Mouse (Mus musculus): ENCODE measurements around the gene Mpst. TPM values are rescaled to one million over a fixed set of nuclear protein-coding genes. Genes with fewer than 3 reads are reported as not detected.

The Mpst gene
- polyA plus RNA-seq, 1 experiment from 2014 or later = 3.2 TPM

DNA sequence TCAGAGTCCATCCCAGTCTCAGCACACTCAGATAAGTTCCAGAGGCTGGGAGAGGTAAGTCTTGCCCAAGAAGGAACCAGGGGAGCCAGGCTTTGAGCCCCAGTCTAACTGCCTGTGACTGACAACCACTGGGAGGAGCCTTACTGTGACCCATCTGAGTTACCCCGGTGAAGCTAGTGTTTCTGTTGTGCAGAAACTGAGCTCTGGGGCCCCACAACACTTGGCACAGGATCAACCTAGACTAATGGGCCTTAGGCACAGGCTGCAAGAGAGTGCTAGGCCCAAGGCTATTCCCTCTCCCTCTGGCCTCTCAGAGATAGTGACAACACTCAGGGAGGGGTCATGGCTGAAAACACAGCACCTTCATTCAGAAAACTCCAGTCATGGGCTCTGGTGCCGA is 45.0 kb downstream of the Mpst start:
- Histone ChIP-seq H3K4me2 (replicated peaks) (no peak overlapping the region), H3K27ac (no peak overlapping the region), H3K9me3 (ENCODE audit: control insufficient read depth, low read length) (no peaks in the 10 kb centered on the region), H3K4me1 (replicated peaks; ENCODE audit: control insufficient read depth, insufficient read depth, low read length) (0 out of 2 replicates have a peak, but pooled peaks cover 6% of the 10 kb centered on the region), H3K9ac (no peak overlapping the region), H3K4me3 (replicated peaks; ENCODE audit: low read length) (no peak overlapping the region), H3K36me3 (replicated peaks; ENCODE audit: control insufficient read depth, insufficient read depth) (no peaks in the 10 kb centered on the region), H3K27me3 (ENCODE audit: control insufficient read depth, insufficient read depth, low read length) (no peaks in the 10 kb centered on the region)
- ATAC-seq (ENCODE audit: low FRiP score) (no peak), DNase-seq (ENCODE audit: low spot score) (no peak)
- WGBS = 73% methylated on average over 2 of the region's 2 CpGs

DNA sequence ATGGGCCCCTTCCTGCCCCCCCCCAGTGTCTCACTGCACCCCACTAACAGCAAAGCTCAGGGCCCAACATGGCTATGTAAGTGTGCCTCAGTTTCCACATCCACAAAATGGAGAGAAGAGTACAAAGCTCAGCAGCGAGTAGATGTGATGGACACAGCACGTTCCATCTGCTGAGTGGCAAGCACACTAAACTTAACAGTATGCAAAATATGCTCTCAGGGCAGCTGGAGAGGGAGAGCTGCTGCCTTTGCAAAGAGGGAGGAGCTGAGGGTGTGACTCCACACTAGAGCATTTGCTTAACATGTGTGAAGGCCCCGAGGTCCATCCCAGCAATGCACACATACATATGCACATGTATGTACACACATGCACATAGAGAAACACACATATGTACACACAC is 46.7 kb downstream of the Mpst start:
- 87% methylated on average over 3 of the region's 3 CpGs for WGBS
- H3K36me3 ChIP-seq (replicated peaks; ENCODE audit: control insufficient read depth, insufficient read depth) = no peaks in the 10 kb centered on the region
- no peaks in the 10 kb centered on the region for H3K27me3 ChIP-seq (ENCODE audit: control insufficient read depth, insufficient read depth, low read length)
- no peaks in the 10 kb centered on the region for H3K9me3 ChIP-seq (ENCODE audit: control insufficient read depth, low read length)
- no peak overlapping the region for H3K27ac ChIP-seq
- no peak for DNase-seq (ENCODE audit: low spot score)
- H3K4me3 ChIP-seq (replicated peaks; ENCODE audit: low read length) = no peak overlapping the region
- no peak for ATAC-seq (ENCODE audit: low FRiP score)
- no peak overlapping the region for H3K9ac ChIP-seq
- 0 out of 2 replicates have a peak, but pooled peaks cover 5% of the 10 kb centered on the region for H3K4me1 ChIP-seq (replicated peaks; ENCODE audit: control insufficient read depth, insufficient read depth, low read length)
- no peak overlapping the region for H3K4me2 ChIP-seq (replicated peaks)

DNA sequence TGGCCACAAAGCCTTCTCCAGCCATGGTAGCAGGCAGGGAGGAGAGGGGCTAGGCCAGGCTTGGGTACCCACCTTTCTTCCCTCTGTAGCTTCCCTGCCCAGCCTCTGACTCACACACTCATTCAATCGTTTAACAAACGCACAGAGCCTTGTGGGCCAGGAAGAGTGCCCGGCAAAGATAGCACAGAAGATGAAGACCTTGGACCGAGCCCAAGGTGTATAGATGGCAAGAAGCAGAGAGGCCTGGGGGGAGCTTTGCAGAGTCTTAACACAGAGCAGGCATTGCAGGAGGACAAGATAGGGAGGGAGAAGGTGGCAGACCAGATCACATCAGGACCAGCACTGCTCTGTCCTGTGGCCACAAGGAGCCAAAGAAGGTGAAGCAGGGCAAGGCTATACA is 49.0 kb downstream of the Mpst start:
- no peak overlapping the region for H3K4me2 ChIP-seq (replicated peaks)
- no peaks in the 10 kb centered on the region for H3K36me3 ChIP-seq (replicated peaks; ENCODE audit: control insufficient read depth, insufficient read depth)
- DNase-seq (ENCODE audit: low spot score) (no peak), ATAC-seq (ENCODE audit: low FRiP score) (no peak)
- H3K27me3 ChIP-seq (ENCODE audit: control insufficient read depth, insufficient read depth, low read length) = no peaks in the 10 kb centered on the region
- no peaks in the 10 kb centered on the region for H3K4me1 ChIP-seq (replicated peaks; ENCODE audit: control insufficient read depth, insufficient read depth, low read length)
- H3K9me3 ChIP-seq (ENCODE audit: control insufficient read depth, low read length) = no peaks in the 10 kb centered on the region
- H3K4me3 ChIP-seq (replicated peaks; ENCODE audit: low read length) = no peak overlapping the region
- no peak overlapping the region for H3K27ac ChIP-seq
- no peak overlapping the region for H3K9ac ChIP-seq
- WGBS = 77% methylated on average over 4 of the region's 4 CpGs

DNA sequence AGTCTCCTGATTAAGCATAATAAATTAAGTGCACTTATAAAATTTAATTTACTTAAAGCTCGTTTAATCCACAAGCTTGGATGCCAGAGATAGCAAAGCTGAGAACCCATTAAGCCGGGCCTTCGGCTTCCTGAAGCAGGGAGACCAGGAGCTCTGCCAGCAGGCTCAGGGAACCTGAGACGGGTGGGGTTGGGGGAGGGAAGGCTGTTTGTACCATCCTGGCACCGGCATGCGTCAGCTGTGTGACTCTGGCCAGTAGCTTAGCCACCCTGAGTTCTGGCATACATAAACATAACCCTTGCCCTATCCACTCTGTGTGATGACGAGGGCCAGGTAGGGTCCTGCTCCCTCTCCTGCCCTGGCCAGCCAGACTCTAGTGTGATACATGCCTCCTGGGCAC is 49.8 kb downstream of the Mpst start:
- DNase-seq (ENCODE audit: low spot score) = no peak
- no peaks in the 10 kb centered on the region for H3K4me1 ChIP-seq (replicated peaks; ENCODE audit: control insufficient read depth, insufficient read depth, low read length)
- 55% methylated on average over 7 of the region's 7 CpGs for WGBS
- H3K27me3 ChIP-seq (ENCODE audit: control insufficient read depth, insufficient read depth, low read length) = no peaks in the 10 kb centered on the region
- H3K9me3 ChIP-seq (ENCODE audit: control insufficient read depth, low read length) = no peaks in the 10 kb centered on the region
- H3K4me2 ChIP-seq (replicated peaks) = no peak overlapping the region
- ATAC-seq (ENCODE audit: low FRiP score) = no peak
- no peak overlapping the region for H3K9ac ChIP-seq
- H3K36me3 ChIP-seq (replicated peaks; ENCODE audit: control insufficient read depth, insufficient read depth) = no peaks in the 10 kb centered on the region
- H3K27ac ChIP-seq = no peak overlapping the region
- H3K4me3 ChIP-seq (replicated peaks; ENCODE audit: low read length) = no peak overlapping the region

DNA sequence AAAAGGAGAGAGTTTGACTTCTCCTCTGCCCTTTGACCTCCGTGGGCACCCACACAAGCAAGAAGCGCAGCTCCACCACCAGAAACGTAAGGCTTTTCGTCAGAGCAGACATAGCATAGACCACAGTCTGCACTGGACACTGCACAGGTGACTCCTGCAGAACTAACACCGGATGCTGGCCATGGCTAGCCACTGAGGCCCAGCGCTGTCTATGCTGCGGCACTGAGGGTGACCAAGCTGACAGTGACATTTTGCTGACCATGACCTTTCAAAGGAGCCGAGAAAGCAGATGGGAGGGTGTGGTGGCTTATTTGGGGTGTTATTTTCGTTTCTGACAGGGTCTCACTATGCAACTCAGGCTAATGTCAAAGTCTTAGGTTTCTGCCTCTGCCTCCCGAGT is 51.0 kb downstream of the Mpst start:
- H3K36me3 ChIP-seq (replicated peaks; ENCODE audit: control insufficient read depth, insufficient read depth) = no peaks in the 10 kb centered on the region
- WGBS = 85% methylated on average over 10 of the region's 10 CpGs
- no peak overlapping the region for H3K27ac ChIP-seq
- no peaks in the 10 kb centered on the region for H3K27me3 ChIP-seq (ENCODE audit: control insufficient read depth, insufficient read depth, low read length)
- DNase-seq (ENCODE audit: low spot score) = no peak
- H3K4me1 ChIP-seq (replicated peaks; ENCODE audit: control insufficient read depth, insufficient read depth, low read length) = no peaks in the 10 kb centered on the region
- ATAC-seq (ENCODE audit: low FRiP score) = no peak
- H3K4me2 ChIP-seq (replicated peaks) = no peak overlapping the region
- H3K4me3 ChIP-seq (replicated peaks; ENCODE audit: low read length) = no peak overlapping the region
- no peak overlapping the region for H3K9ac ChIP-seq
- no peaks in the 10 kb centered on the region for H3K9me3 ChIP-seq (ENCODE audit: control insufficient read depth, low read length)

DNA sequence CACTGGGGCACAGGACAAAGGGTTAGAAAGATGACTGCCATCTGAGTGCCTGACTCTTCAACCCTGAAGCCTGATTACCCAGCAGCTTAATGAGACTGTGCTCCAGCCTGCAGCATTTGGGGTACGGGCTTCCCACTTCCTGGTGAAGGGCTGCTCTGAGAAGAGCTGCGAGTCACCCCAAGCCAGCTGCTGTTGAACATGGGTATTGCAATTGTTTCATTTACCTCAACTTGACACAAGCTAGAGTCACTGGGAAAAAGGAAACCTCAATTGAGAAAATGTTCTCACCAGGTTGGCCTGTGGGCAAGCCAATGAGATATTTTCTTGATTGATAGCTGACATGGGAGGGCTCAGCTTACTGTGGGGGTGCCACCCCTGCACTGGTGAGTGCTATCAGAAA is 56.8 kb downstream of the Mpst start:
- ATAC-seq (ENCODE audit: low FRiP score) = no peak
- H3K4me1 ChIP-seq (replicated peaks; ENCODE audit: control insufficient read depth, insufficient read depth, low read length) = no peaks in the 10 kb centered on the region
- no peak overlapping the region for H3K4me2 ChIP-seq (replicated peaks)
- H3K27ac ChIP-seq = no peak overlapping the region
- H3K36me3 ChIP-seq (replicated peaks; ENCODE audit: control insufficient read depth, insufficient read depth) = no peaks in the 10 kb centered on the region
- no peak for DNase-seq (ENCODE audit: low spot score)
- no peaks in the 10 kb centered on the region for H3K9me3 ChIP-seq (ENCODE audit: control insufficient read depth, low read length)
- no peak overlapping the region for H3K4me3 ChIP-seq (replicated peaks; ENCODE audit: low read length)
- 83% methylated on average over 2 of the region's 2 CpGs for WGBS
- no peak overlapping the region for H3K9ac ChIP-seq
- H3K27me3 ChIP-seq (ENCODE audit: control insufficient read depth, insufficient read depth, low read length) = no peaks in the 10 kb centered on the region

Other genes with a start within 250 kb of the Mpst start
- gene Ift27, start 232.3 kb upstream of the Mpst start, polyA plus RNA-seq (2014; fragmentation: Nextera tagmentation; extraction: Ambion mirVana) = 105 and 108 TPM in 2 replicates
- gene Pvalb, start 200.0 kb upstream of the Mpst start, polyA plus RNA-seq (2014; fragmentation: Nextera tagmentation; extraction: Ambion mirVana) = 6.8 and 8.7 TPM in 2 replicates
- gene Ncf4, start 161.6 kb upstream of the Mpst start, polyA plus RNA-seq (2014; fragmentation: Nextera tagmentation; extraction: Ambion mirVana) = 1.5 and 2.7 TPM in 2 replicates
- 0.21 and 0.33 TPM in 2 replicates for gene Csf2rb2, start 100.7 kb upstream of the Mpst start, polyA plus RNA-seq (2014; fragmentation: Nextera tagmentation; extraction: Ambion mirVana)
- 0.47 and 1.1 TPM in 2 replicates for gene Csf2rb, start 80.7 kb upstream of the Mpst start, polyA plus RNA-seq (2014; fragmentation: Nextera tagmentation; extraction: Ambion mirVana)
- not detected in 2 replicates for gene Tex33, start 10.5 kb upstream of the Mpst start, polyA plus RNA-seq (2014; fragmentation: Nextera tagmentation; extraction: Ambion mirVana)
- gene Tst, start 509 bp upstream of the Mpst start, polyA plus RNA-seq (2014; fragmentation: Nextera tagmentation; extraction: Ambion mirVana) = 21.4 and 23.7 TPM in 2 replicates
- gene Kctd17, start 22.1 kb downstream of the Mpst start, polyA plus RNA-seq (2014; fragmentation: Nextera tagmentation; extraction: Ambion mirVana) = 134 and 141 TPM in 2 replicates
- 0.48 and 1.1 TPM in 2 replicates for gene Tmprss6, start 62.2 kb downstream of the Mpst start, polyA plus RNA-seq (2014; fragmentation: Nextera tagmentation; extraction: Ambion mirVana)
- 0.14 and 0.20 TPM in 2 replicates for gene Il2rb, start 88.9 kb downstream of the Mpst start, polyA plus RNA-seq (2014; fragmentation: Nextera tagmentation; extraction: Ambion mirVana)
- 9.5 and 11.0 TPM in 2 replicates for gene C1qtnf6, start 125.0 kb downstream of the Mpst start, polyA plus RNA-seq (2014; fragmentation: Nextera tagmentation; extraction: Ambion mirVana)
- 0.34 and 0.64 TPM in 2 replicates for gene Sstr3, start 138.3 kb downstream of the Mpst start, polyA plus RNA-seq (2014; fragmentation: Nextera tagmentation; extraction: Ambion mirVana)
- 6.3 and 8.1 TPM in 2 replicates for gene Rac2, start 166.4 kb downstream of the Mpst start, polyA plus RNA-seq (2014; fragmentation: Nextera tagmentation; extraction: Ambion mirVana)
- 2.5 and 3.8 TPM in 2 replicates for gene Cyth4, start 190.6 kb downstream of the Mpst start, polyA plus RNA-seq (2014; fragmentation: Nextera tagmentation; extraction: Ambion mirVana)